Mouse (Mus musculus) megakaryocyte progenitor cell, adult 5-6 weeks (primary cell): Measurements from ENCODE around the gene Mapk1. TPM values are rescaled to one million over a fixed set of nuclear protein-coding genes. Genes with fewer than 3 reads are reported as not detected.
A peak's percentile ranks its signal among the peaks of the same experiment; 100 is the strongest.

Source experiments
- ATAC-seq: replicated peaks from 2 replicates; pipeline ENCODE4 v1.8.0; 2016; ENCODE audit warnings: mild to moderate bottlenecking, moderate TSS enrichment, inconsistent platforms; ENCODE audit not compliant: poor library complexity
- total RNA-seq, 2 experiments: library from RNA; stranded (forward) in 1 of 2; stranded (reverse) in 1 of 2; fragments of 157-497, 149-512 nt in 1 of 2; fragments of 200-1000 nt in 1 of 2; gene quantifications; 2 replicates each; pipeline versions ENCODE4 v1.2.3 to v1.2.4; 2015 to 2017

The Mapk1 gene
- total RNA-seq, 2 experiments from 2014 or later: 136 to 144 TPM

- no peak for ATAC-seq
Measured at GRCm38 (mm10) chr16:17078101-17078500, 94.9 kb downstream of the Mapk1 start.

GRCm38 (mm10) chr16:17082121-17082792 is 99.1 kb downstream of the Mapk1 start:
- no peak for ATAC-seq

- ATAC-seq: peak; percentile 57
Measured at GRCm38 (mm10) chr16:17085636-17086035, 102.5 kb downstream of the Mapk1 start.

- no peak for ATAC-seq
Measured at GRCm38 (mm10) chr16:17086241-17086640, 103.1 kb downstream of the Mapk1 start.

- ATAC-seq: no peak
Measured at GRCm38 (mm10) chr16:17086669-17087193, 103.5 kb downstream of the Mapk1 start.

- no peak for ATAC-seq
Measured at GRCm38 (mm10) chr16:17088346-17088745, 105.2 kb downstream of the Mapk1 start.

- ATAC-seq: no peak
Measured at GRCm38 (mm10) chr16:17096938-17097337, 113.8 kb downstream of the Mapk1 start.

Other genes with a start within 250 kb of the Mapk1 start
- gene Spag6l, start 153.9 kb upstream of the Mapk1 start, total RNA-seq (2015): 1.9 and 2.0 TPM in 2 replicates
- gene Spag6l, start 153.9 kb upstream of the Mapk1 start, total RNA-seq (2017): 0.78 and 2.6 TPM in 2 replicates
- 0.46 and 1.8 TPM in 2 replicates for gene Igll1, start 119.4 kb upstream of the Mapk1 start, total RNA-seq (2015)
- gene Igll1, start 119.4 kb upstream of the Mapk1 start, total RNA-seq (2017): 0.24 and 1.8 TPM in 2 replicates
- 81.0 and 89.2 TPM in 2 replicates for gene Top3b, start 112.6 kb upstream of the Mapk1 start, total RNA-seq (2015)
- 104 and 108 TPM in 2 replicates for gene Top3b, start 112.6 kb upstream of the Mapk1 start, total RNA-seq (2017)
- gene Vpreb1, start 112.5 kb upstream of the Mapk1 start, total RNA-seq (2015): 0.99 and 1.4 TPM in 2 replicates
- 0.12 TPM in 1 of 2 replicates, not detected in the other for gene Vpreb1, start 112.5 kb upstream of the Mapk1 start, total RNA-seq (2017)
- 17.3 and 17.4 TPM in 2 replicates for gene Ppm1f, start 86.9 kb upstream of the Mapk1 start, total RNA-seq (2015)
- gene Ppm1f, start 86.9 kb upstream of the Mapk1 start, total RNA-seq (2017): 43.6 and 45.2 TPM in 2 replicates
- 0.49 and 3.5 TPM in 2 replicates for gene Ypel1, start 86.3 kb downstream of the Mapk1 start, total RNA-seq (2015)
- 0.54 and 2.4 TPM in 2 replicates for gene Ypel1, start 86.3 kb downstream of the Mapk1 start, total RNA-seq (2017)
- 63.6 and 73.0 TPM in 2 replicates for gene Ppil2, start 127.9 kb downstream of the Mapk1 start, total RNA-seq (2015)
- 86.8 and 99.8 TPM in 2 replicates for gene Ppil2, start 127.9 kb downstream of the Mapk1 start, total RNA-seq (2017)
- 37.9 and 38.9 TPM in 2 replicates for gene 2610318N02Rik, start 141.8 kb downstream of the Mapk1 start, total RNA-seq (2015)
- gene 2610318N02Rik, start 141.8 kb downstream of the Mapk1 start, total RNA-seq (2017): 22.4 and 25.9 TPM in 2 replicates
- gene Sdf2l1, start 149.0 kb downstream of the Mapk1 start, total RNA-seq (2015): 197 and 208 TPM in 2 replicates
- gene Sdf2l1, start 149.0 kb downstream of the Mapk1 start, total RNA-seq (2017): 162 and 222 TPM in 2 replicates
- gene Ydjc, start 161.2 kb downstream of the Mapk1 start, total RNA-seq (2015): 25.7 TPM in 2 replicates
- 23.5 and 24.4 TPM in 2 replicates for gene Ydjc, start 161.2 kb downstream of the Mapk1 start, total RNA-seq (2017)
- 2.2 and 4.8 TPM in 2 replicates for gene Ccdc116, start 163.8 kb downstream of the Mapk1 start, total RNA-seq (2015)
- 2.0 and 8.1 TPM in 2 replicates for gene Ccdc116, start 163.8 kb downstream of the Mapk1 start, total RNA-seq (2017)
- gene Ube2l3, start 219.3 kb downstream of the Mapk1 start, total RNA-seq (2015): 312 and 333 TPM in 2 replicates
- gene Ube2l3, start 219.3 kb downstream of the Mapk1 start, total RNA-seq (2017): 87.5 and 107 TPM in 2 replicates
- gene Rimbp3, start 225.2 kb downstream of the Mapk1 start, total RNA-seq (2015): 0.69 and 0.95 TPM in 2 replicates
- gene Rimbp3, start 225.2 kb downstream of the Mapk1 start, total RNA-seq (2017): 0.58 and 1.3 TPM in 2 replicates